Mouse (Mus musculus) stomach, postnatal 0 days (tissue): ENCODE data around the gene Pfkfb4.

Experiments used
- CTCF ChIP-seq: IDR thresholded peaks from 2 replicates; pipeline ENCODE4 v1.5.1; 2016; ENCODE audit warnings: antibody characterized with exemption, low read depth, mild to moderate bottlenecking, moderate library complexity
- EP300 ChIP-seq: optimal IDR thresholded peaks from 2 replicates; pipeline ENCODE3; 2016; ENCODE audit warnings: antibody characterized with exemption

- TF ChIP-seq CTCF (no peak), EP300 (no peak)
Observed at GRCm38 (mm10) chr9:108996411-108996810, 4.8 kb downstream of the Pfkfb4 start.
